In genomic region chr4:118259782-118260463, GRCm38 (mm10) we compare ENCODE assay signal across 8 mouse cellular contexts. TPM values are rescaled to one million over a fixed set of nuclear protein-coding genes. Genes with fewer than 3 reads are reported as not detected.
DNase-seq lines count a peak whose midpoint lies in the region; ATAC-seq and TF ChIP-seq lines count a peak whose summit lies in the region.

No protein-coding gene starts in this region.

- ATAC-seq in heart, embryonic 13.5 days (ENCODE audit: extremely low read depth, insufficient number of reproducible peaks, low FRiP score, low TSS enrichment), result no peak
- ATAC-seq in forebrain, embryonic 15.5 days (replicated peaks), result no peak
- ATAC-seq in lung, embryonic 16.5 days (ENCODE audit: low read depth), result peak; percentile 53

- no peak for TF ChIP-seq CTCF in E14TG2a.4 (conservative IDR thresholded peaks at IDR 0.05; ENCODE audit: low read length)

- 68% methylated on average over 8 of the region's 8 CpGs for WGBS in heart, embryonic 13.5 days
- 40% methylated on average over 8 of the region's 8 CpGs for WGBS in forebrain, embryonic 15.5 days
- WGBS in lung, embryonic 16.5 days, result 52% methylated on average over 8 of the region's 8 CpGs

- H3K27me3 ChIP-seq in heart, embryonic 13.5 days (replicated peaks), result no peaks in the 10 kb centered on the region
- H3K27me3 ChIP-seq in E14TG2a.4 (ENCODE audit: insufficient read depth, low read length), result no peaks in the 10 kb centered on the region
- no peaks in the 10 kb centered on the region for H3K27me3 ChIP-seq in forebrain, embryonic 15.5 days
- no peaks in the 10 kb centered on the region for H3K27me3 ChIP-seq in lung, embryonic 16.5 days (ENCODE audit: control insufficient read depth, insufficient read depth, low read depth, low read length)

- H3K4me1 ChIP-seq in heart, embryonic 13.5 days, result peaks cover 70% of the 10 kb centered on the region
- H3K4me1 ChIP-seq in E14TG2a.4 (replicated peaks; ENCODE audit: low read depth, low read length), result peaks cover 96% of the 10 kb centered on the region
- H3K4me1 ChIP-seq in forebrain, embryonic 15.5 days, result peaks cover 63% of the 10 kb centered on the region
- peaks cover 41% of the 10 kb centered on the region for H3K4me1 ChIP-seq in lung, embryonic 16.5 days (replicated peaks; ENCODE audit: control insufficient read depth, insufficient read depth, low read length)

- H3K36me3 ChIP-seq in heart, embryonic 13.5 days, result peaks cover 41% of the 10 kb centered on the region
- peaks cover 62% of the 10 kb centered on the region for H3K36me3 ChIP-seq in E14TG2a.4 (ENCODE audit: insufficient read depth, low read length)
- H3K36me3 ChIP-seq in forebrain, embryonic 15.5 days, result no peaks in the 10 kb centered on the region; the same call in 1 of the 2 replicates
- H3K36me3 ChIP-seq in lung, embryonic 16.5 days (ENCODE audit: control insufficient read depth, insufficient read depth, low read length), result peaks cover 14% of the 10 kb centered on the region

- no peak for DNase-seq in heart, adult 9 months (ENCODE audit: low spot score in 2 of 2)
- no peak for DNase-seq in cerebellum, adult 9-11 months
- no peak for DNase-seq in spleen, postnatal 4 days (ENCODE audit: low spot score in 2 of 2)
- no peak for DNase-seq in embryo, embryonic 11 days

- no peaks in the 10 kb centered on the region for H3K9me3 ChIP-seq in heart, embryonic 13.5 days
- no peaks in the 10 kb centered on the region for H3K9me3 ChIP-seq in E14TG2a.4 (ENCODE audit: low read length)
- H3K9me3 ChIP-seq in forebrain, embryonic 15.5 days, result no peaks in the 10 kb centered on the region
- H3K9me3 ChIP-seq in lung, embryonic 16.5 days (ENCODE audit: control insufficient read depth, low read length), result no peaks in the 10 kb centered on the region

- H3K9ac ChIP-seq in heart, embryonic 13.5 days, result peak overlapping the region; percentile 40
- H3K9ac ChIP-seq in forebrain, embryonic 15.5 days (replicated peaks), result no peak overlapping the region
- 0 out of 2 replicates have a peak overlapping the region, but pooled peaks have one; percentile 24 for H3K9ac ChIP-seq in lung, embryonic 16.5 days (ENCODE audit: low read length)

- no peak overlapping the region for H3K27ac ChIP-seq in heart, embryonic 13.5 days (replicated peaks)
- H3K27ac ChIP-seq in forebrain, embryonic 15.5 days (replicated peaks), result peak overlapping the region; percentile 82
- H3K27ac ChIP-seq in lung, embryonic 16.5 days (ENCODE audit: low read length), result peak overlapping the region; percentile 85

- H3K4me3 ChIP-seq in heart, embryonic 13.5 days, result peak overlapping the region; percentile 58
- peak overlapping the region; percentile 81 for H3K4me3 ChIP-seq in E14TG2a.4 (replicated peaks; ENCODE audit: low read length)
- peak overlapping the region; percentile 51 for H3K4me3 ChIP-seq in forebrain, embryonic 15.5 days
- H3K4me3 ChIP-seq in lung, embryonic 16.5 days (ENCODE audit: low read length), result no peak overlapping the region; the same call in 1 of the 2 replicates

- H3K4me2 ChIP-seq in heart, embryonic 13.5 days, result peak overlapping the region; percentile 85
- H3K4me2 ChIP-seq in forebrain, embryonic 15.5 days (replicated peaks), result peak overlapping the region; percentile 87; the same call in 1 of the 2 replicates
- peak overlapping the region; percentile 82 for H3K4me2 ChIP-seq in lung, embryonic 16.5 days (ENCODE audit: low read depth, low read length)

RNA-seq across cellular contexts. Expression of gene Ptprf, which starts 31.3 kb away (rescaled TPM):
- polyA plus RNA-seq in heart, embryonic 13.5 days (2015; fragmentation: Nextera tagmentation; extraction: Ambion mirVana), result 24.0 and 26.9 TPM in 2 replicates
- polyA plus RNA-seq in forebrain, embryonic 15.5 days (2015; fragmentation: Nextera tagmentation; extraction: Ambion mirVana), result 75.9 and 76.1 TPM in 2 replicates
- 79.7 and 84.3 TPM in 2 replicates for polyA plus RNA-seq in lung, embryonic 16.5 days (2015; fragmentation: Nextera tagmentation; extraction: Ambion mirVana)
